In genomic region chr2:33032391-33033062, GRCm38 (mm10) we compare ENCODE assay signal across 19 mouse cellular contexts. TPM values are rescaled to one million over a fixed set of nuclear protein-coding genes. Genes with fewer than 3 reads are reported as not detected.
A peak's percentile ranks its signal among the peaks of the same experiment; 100 is the strongest.
DNase-seq lines count a peak whose midpoint lies in the region; ATAC-seq and TF ChIP-seq lines count a peak whose summit lies in the region.
"Had no signal": no experiment of that assay in that cellular context is flagged by ENCODE, and none has a peak within 500 bp of the region (broad histone marks: within the 10 kb centered on the region; RNA-seq: fewer than 3 reads in every experiment).

No protein-coding gene starts in this region.

- peak overlapping the region; percentile 78 for H3K27ac ChIP-seq in left cerebral cortex, adult 2 months
- peak overlapping the region; percentile 57 for H3K27ac ChIP-seq in cortical plate, adult 2 months (ENCODE audit: insufficient read depth, low read length)
- H3K27ac ChIP-seq: embryonic facial prominence, embryonic 15.5 days; hindbrain, embryonic 12.5 days; liver, embryonic 13.5 days; midbrain, embryonic 12.5 days; neural tube, embryonic 13.5 days had no signal

- no peak for DNase-seq in left cerebral cortex, adult 2 months (ENCODE audit: extremely low spot score in 1 of 2, low spot score in 2 of 2)
- DNase-seq in left cerebral cortex, postnatal 14 days (ENCODE audit: low spot score in 2 of 2) = no peak
- peak; percentile 49 to 50 for DNase-seq in thymus, postnatal 10 days (ENCODE audit: low spot score in 2 of 2)
- no peak for DNase-seq in kidney, postnatal 25 days
- DNase-seq in kidney, adult 11 months = no peak
- DNase-seq: heart, postnatal 14 days; kidney, postnatal 10 days; liver, embryonic 13.5 days; lung, adult 2 months; lung, postnatal 14 days; retina, postnatal 1 day had no signal

- no peak for ATAC-seq in monocyte, adult 5-6 weeks (replicated peaks; ENCODE audit: insufficient number of reproducible peaks, low FRiP score, low TSS enrichment, poor library complexity, severe bottlenecking)
- ATAC-seq: forebrain, embryonic 14.5 days had no signal

- no peak for TF ChIP-seq CTCF in left cerebral cortex, adult 2 months (IDR thresholded peaks at IDR 0.05)
- TF ChIP-seq CTCF in cortical plate, adult 2 months (IDR thresholded peaks at IDR 0.05; ENCODE audit: extremely low read depth, insufficient read depth, low read length) = no peak

- intact Hi-C loops in left cerebral cortex, adult 2 months (cut with DNase I) = no loop called here
- intact Hi-C loops in left cerebral cortex, postnatal 14 days (cut with DNase I) = no loop called here

- TF ChIP-seq POLR2A in cortical plate, adult 2 months (IDR thresholded peaks at IDR 0.05; ENCODE audit: extremely low read depth, insufficient read depth, low read length) = no peak

- peaks cover 6% of the 10 kb centered on the region for H3K4me1 ChIP-seq in cortical plate, adult 2 months (ENCODE audit: control insufficient read depth, insufficient read depth, low read length)
- H3K4me1 ChIP-seq: embryonic facial prominence, embryonic 15.5 days; hindbrain, embryonic 12.5 days; midbrain, embryonic 12.5 days; neural tube, embryonic 13.5 days had no signal

- no peak overlapping the region for H3K4me3 ChIP-seq in left cerebral cortex, adult 2 months
- no peak overlapping the region for H3K4me3 ChIP-seq in cortical plate, adult 2 months (ENCODE audit: insufficient read depth, low read length)
- H3K4me3 ChIP-seq: embryonic facial prominence, embryonic 15.5 days; heart, embryonic 12.5 days; hindbrain, embryonic 12.5 days; liver, embryonic 13.5 days; midbrain, embryonic 12.5 days; neural tube, embryonic 13.5 days had no signal

RNA-seq across cellular contexts. Expression of gene Slc2a8, which starts 50.6 kb away (rescaled TPM):
- total RNA-seq in left cerebral cortex, adult 2 months (2021) = 10 to 100 TPM; 23.9 to 26.7 TPM
- 10 to 100 TPM; 25.0 to 27.4 TPM for total RNA-seq in left cerebral cortex, postnatal 14 days (2021)
- 47.5 TPM in 2 replicates for polyA plus RNA-seq in cortical plate, adult 2 months (2012; rRNA removed)
- 1.1 to 4.2 TPM (median 1.4 TPM) in 3 replicates for total RNA-seq in monocyte, adult 5-6 weeks (2017)

Comparison
In these comparisons a context has a peak if more than half of its experiments do, and no peak if none do; other contexts are left out.
1. DNase-seq: peak in thymus, postnatal 10 days (2 of 2); none in left cerebral cortex, adult 2 months (0 of 2), left cerebral cortex, postnatal 14 days (0 of 2), kidney, postnatal 25 days (0 of 2) and kidney, adult 11 months (single experiment).